Mouse (Mus musculus): ENCODE measurements around the gene Kalrn. TPM values are rescaled to one million over a fixed set of nuclear protein-coding genes. Genes with fewer than 3 reads are reported as not detected.

Kalrn gene
- polyA plus RNA-seq, 1 experiment from 2014 or later: 22.4 TPM

GRCm38 (mm10) chr16:33943388-33943787 lies 629.9 kb downstream of the Kalrn start:
- Histone ChIP-seq H3K27ac (ENCODE audit: low read depth, low read length) (no peak overlapping the region), H3K9me3 (ENCODE audit: control insufficient read depth, low read length) (no peaks in the 10 kb centered on the region), H3K9ac (ENCODE audit: low read length) (no peak overlapping the region), H3K4me3 (ENCODE audit: low read depth, low read length) (no peak overlapping the region), H3K27me3 (ENCODE audit: control insufficient read depth, insufficient read depth, low read length) (no peaks in the 10 kb centered on the region), H3K4me1 (replicated peaks; ENCODE audit: control insufficient read depth, insufficient read depth, low read length) (peaks cover 3% of the 10 kb centered on the region; the same call in 1 of the 2 replicates), H3K36me3 (ENCODE audit: control insufficient read depth, insufficient read depth, low read length) (no peaks in the 10 kb centered on the region), H3K4me2 (ENCODE audit: low read depth, low read length, severe bottlenecking) (no peak overlapping the region)
- 98% methylated on average over 6 of the region's 6 CpGs for WGBS
- no peak for DNase-seq (ENCODE audit: low spot score)
- no peak for ATAC-seq (replicated peaks; ENCODE audit: low FRiP score)

- DNase-seq (ENCODE audit: low spot score) (no peak), ATAC-seq (replicated peaks; ENCODE audit: low FRiP score) (no peak)
- WGBS: 69% methylated on average over 11 of the region's 11 CpGs
- Histone ChIP-seq H3K4me3 (ENCODE audit: low read depth, low read length) (no peak overlapping the region), H3K27ac (ENCODE audit: low read depth, low read length) (no peak overlapping the region), H3K4me1 (replicated peaks; ENCODE audit: control insufficient read depth, insufficient read depth, low read length) (peaks cover 3% of the 10 kb centered on the region; the same call in 1 of the 2 replicates), H3K9ac (ENCODE audit: low read length) (no peak overlapping the region), H3K27me3 (ENCODE audit: control insufficient read depth, insufficient read depth, low read length) (no peaks in the 10 kb centered on the region), H3K36me3 (ENCODE audit: control insufficient read depth, insufficient read depth, low read length) (no peaks in the 10 kb centered on the region), H3K9me3 (ENCODE audit: control insufficient read depth, low read length) (no peaks in the 10 kb centered on the region), H3K4me2 (ENCODE audit: low read depth, low read length, severe bottlenecking) (no peak overlapping the region)
Measured at GRCm38 (mm10) chr16:33942341-33942740, 631.0 kb downstream of the Kalrn start.

GRCm38 (mm10) chr16:33941271-33941781 lies 632.0 kb downstream of the Kalrn start:
- Histone ChIP-seq H3K9me3 (ENCODE audit: control insufficient read depth, low read length) (no peaks in the 10 kb centered on the region), H3K9ac (ENCODE audit: low read length) (no peak overlapping the region), H3K4me3 (ENCODE audit: low read depth, low read length) (no peak overlapping the region), H3K4me2 (ENCODE audit: low read depth, low read length, severe bottlenecking) (no peak overlapping the region), H3K36me3 (ENCODE audit: control insufficient read depth, insufficient read depth, low read length) (no peaks in the 10 kb centered on the region), H3K4me1 (replicated peaks; ENCODE audit: control insufficient read depth, insufficient read depth, low read length) (peaks cover 3% of the 10 kb centered on the region; the same call in 1 of the 2 replicates), H3K27ac (ENCODE audit: low read depth, low read length) (no peak overlapping the region), H3K27me3 (ENCODE audit: control insufficient read depth, insufficient read depth, low read length) (no peaks in the 10 kb centered on the region)
- 75% methylated on average over 11 of the region's 11 CpGs for WGBS
- ATAC-seq (replicated peaks; ENCODE audit: low FRiP score) (no peak), DNase-seq (ENCODE audit: low spot score) (no peak)

- no peak overlapping the region for H3K4me3 ChIP-seq (ENCODE audit: low read depth, low read length)
- no peaks in the 10 kb centered on the region for H3K27me3 ChIP-seq (ENCODE audit: control insufficient read depth, insufficient read depth, low read length)
- H3K4me1 ChIP-seq (replicated peaks; ENCODE audit: control insufficient read depth, insufficient read depth, low read length): peaks cover 3% of the 10 kb centered on the region; the same call in 1 of the 2 replicates
- no peaks in the 10 kb centered on the region for H3K9me3 ChIP-seq (ENCODE audit: control insufficient read depth, low read length)
- ATAC-seq (replicated peaks; ENCODE audit: low FRiP score): no peak
- no peak overlapping the region for H3K9ac ChIP-seq (ENCODE audit: low read length)
- H3K4me2 ChIP-seq (ENCODE audit: low read depth, low read length, severe bottlenecking): no peak overlapping the region
- WGBS: 88% methylated on average over 5 of the region's 5 CpGs
- no peak for DNase-seq (ENCODE audit: low spot score)
- H3K36me3 ChIP-seq (ENCODE audit: control insufficient read depth, insufficient read depth, low read length): no peaks in the 10 kb centered on the region
- no peak overlapping the region for H3K27ac ChIP-seq (ENCODE audit: low read depth, low read length)
Measured at GRCm38 (mm10) chr16:33940095-33940494, 633.2 kb downstream of the Kalrn start.

- peaks cover 3% of the 10 kb centered on the region; the same call in 1 of the 2 replicates for H3K4me1 ChIP-seq (replicated peaks; ENCODE audit: control insufficient read depth, insufficient read depth, low read length)
- whole genome bisulfite sequencing: 75% methylated on average over 9 of the region's 9 CpGs
- no peak overlapping the region for H3K9ac ChIP-seq (ENCODE audit: low read length)
- no peaks in the 10 kb centered on the region for H3K36me3 ChIP-seq (ENCODE audit: control insufficient read depth, insufficient read depth, low read length)
- ATAC-seq (replicated peaks; ENCODE audit: low FRiP score) (no peak), DNase-seq (ENCODE audit: low spot score) (no peak)
- no peaks in the 10 kb centered on the region for H3K9me3 ChIP-seq (ENCODE audit: control insufficient read depth, low read length)
- no peak overlapping the region for H3K27ac ChIP-seq (ENCODE audit: low read depth, low read length)
- no peak overlapping the region for H3K4me2 ChIP-seq (ENCODE audit: low read depth, low read length, severe bottlenecking)
- H3K4me3 ChIP-seq (ENCODE audit: low read depth, low read length): no peak overlapping the region
- H3K27me3 ChIP-seq (ENCODE audit: control insufficient read depth, insufficient read depth, low read length): no peaks in the 10 kb centered on the region
Measured at GRCm38 (mm10) chr16:33939636-33940035, 633.7 kb downstream of the Kalrn start.

- Histone ChIP-seq H3K36me3 (ENCODE audit: control insufficient read depth, insufficient read depth, low read length) (no peaks in the 10 kb centered on the region), H3K27ac (ENCODE audit: low read depth, low read length) (no peak overlapping the region), H3K4me1 (replicated peaks; ENCODE audit: control insufficient read depth, insufficient read depth, low read length) (peaks cover 3% of the 10 kb centered on the region; the same call in 1 of the 2 replicates), H3K4me3 (ENCODE audit: low read depth, low read length) (no peak overlapping the region), H3K27me3 (ENCODE audit: control insufficient read depth, insufficient read depth, low read length) (no peaks in the 10 kb centered on the region), H3K9ac (ENCODE audit: low read length) (no peak overlapping the region), H3K4me2 (ENCODE audit: low read depth, low read length, severe bottlenecking) (no peak overlapping the region), H3K9me3 (ENCODE audit: control insufficient read depth, low read length) (no peaks in the 10 kb centered on the region)
- 81% methylated on average over 2 of the region's 2 CpGs for WGBS
- no peak for ATAC-seq (replicated peaks; ENCODE audit: low FRiP score)
- DNase-seq (ENCODE audit: low spot score): no peak
Measured at GRCm38 (mm10) chr16:33939133-33939531, 634.2 kb downstream of the Kalrn start.

- no peak overlapping the region for H3K27ac ChIP-seq (ENCODE audit: low read depth, low read length)
Measured at GRCm38 (mm10) chr16:33938311-33939132, 634.8 kb downstream of the Kalrn start.

GRCm38 (mm10) chr16:33937567-33937966 lies 635.8 kb downstream of the Kalrn start:
- Histone ChIP-seq H3K4me2 (ENCODE audit: low read depth, low read length, severe bottlenecking) (no peak overlapping the region), H3K9me3 (ENCODE audit: control insufficient read depth, low read length) (no peaks in the 10 kb centered on the region), H3K36me3 (ENCODE audit: control insufficient read depth, insufficient read depth, low read length) (no peaks in the 10 kb centered on the region), H3K27ac (ENCODE audit: low read depth, low read length) (no peak overlapping the region), H3K4me3 (ENCODE audit: low read depth, low read length) (no peak overlapping the region), H3K27me3 (ENCODE audit: control insufficient read depth, insufficient read depth, low read length) (no peaks in the 10 kb centered on the region), H3K9ac (ENCODE audit: low read length) (no peak overlapping the region), H3K4me1 (replicated peaks; ENCODE audit: control insufficient read depth, insufficient read depth, low read length) (peaks cover 2% of the 10 kb centered on the region; the same call in 1 of the 2 replicates)
- no peak for DNase-seq (ENCODE audit: low spot score)
- no peak for ATAC-seq (replicated peaks; ENCODE audit: low FRiP score)
- 92% methylated on average over 8 of the region's 8 CpGs for WGBS

More at GRCm38 (mm10) chr16:33938311-33939132, 634.8 kb downstream of the Kalrn start:
- Histone ChIP-seq H3K4me1 (replicated peaks; ENCODE audit: control insufficient read depth, insufficient read depth, low read length) (peaks cover 3% of the 10 kb centered on the region; the same call in 1 of the 2 replicates), H3K27me3 (ENCODE audit: control insufficient read depth, insufficient read depth, low read length) (no peaks in the 10 kb centered on the region), H3K4me3 (ENCODE audit: low read depth, low read length) (no peak overlapping the region), H3K36me3 (ENCODE audit: control insufficient read depth, insufficient read depth, low read length) (no peaks in the 10 kb centered on the region), H3K4me2 (ENCODE audit: low read depth, low read length, severe bottlenecking) (no peak overlapping the region), H3K9ac (ENCODE audit: low read length) (no peak overlapping the region), H3K9me3 (ENCODE audit: control insufficient read depth, low read length) (no peaks in the 10 kb centered on the region)
- DNase-seq (ENCODE audit: low spot score): no peak
- no peak for ATAC-seq (replicated peaks; ENCODE audit: low FRiP score)
- 76% methylated on average over 12 of the region's 12 CpGs for WGBS
